ENCODE assay signal across 9 mouse cellular contexts in the genomic region with DNA sequence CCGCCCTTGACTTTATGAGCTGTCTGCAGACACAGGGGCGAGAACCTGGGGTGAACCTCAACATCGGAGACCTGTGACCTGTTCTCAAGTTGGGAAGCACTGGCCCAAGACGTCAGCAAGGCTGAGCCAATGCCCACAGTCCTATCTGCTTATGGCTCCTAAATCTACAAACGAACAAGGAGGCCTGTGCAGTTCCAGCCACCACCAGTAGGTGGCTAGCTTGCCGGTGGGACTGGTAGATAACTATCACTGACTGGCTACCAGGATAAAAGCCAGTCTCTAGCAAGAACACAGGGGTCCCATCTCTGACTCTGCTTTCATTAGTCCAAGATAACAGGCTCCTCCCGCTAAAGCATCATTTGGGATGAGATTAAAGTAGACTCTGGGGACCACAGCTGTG.
DNase-seq lines count a peak whose midpoint lies in the region; ATAC-seq and TF ChIP-seq lines count a peak whose summit lies in the region.
"Had no signal": no experiment of that assay in that cellular context is flagged by ENCODE, and none has a peak within 500 bp of the region (broad histone marks: within the 10 kb centered on the region; RNA-seq: fewer than 3 reads in every experiment).

No protein-coding gene starts in this region.

- H3K27ac ChIP-seq in forebrain, embryonic 11.5 days (ENCODE audit: low read depth, low read length) = no peak overlapping the region
- no peak overlapping the region for H3K27ac ChIP-seq in forebrain, embryonic 12.5 days
- no peak overlapping the region for H3K27ac ChIP-seq in left cerebral cortex, adult 2 months
- H3K27ac ChIP-seq in midbrain, embryonic 10.5 days (replicated peaks) = no peak overlapping the region
- no peak overlapping the region for H3K27ac ChIP-seq in spleen, adult 2 months (ENCODE audit: insufficient read depth, low read length)
- H3K27ac ChIP-seq: midbrain, embryonic 12.5 days had no signal

- H3K27me3 ChIP-seq in forebrain, embryonic 11.5 days (ENCODE audit: control insufficient read depth, insufficient read depth, low read length) = no peaks in the 10 kb centered on the region
- peaks cover 3% of the 10 kb centered on the region; the same call in 1 of the 2 replicates for H3K27me3 ChIP-seq in forebrain, embryonic 12.5 days
- H3K27me3 ChIP-seq in midbrain, embryonic 10.5 days (ENCODE audit: low read depth, poor library complexity, severe bottlenecking) = no peaks in the 10 kb centered on the region
- H3K27me3 ChIP-seq in spleen, adult 2 months (ENCODE audit: control insufficient read depth, insufficient read depth, low read length) = no peaks in the 10 kb centered on the region
- H3K27me3 ChIP-seq: midbrain, embryonic 12.5 days had no signal

- no peaks in the 10 kb centered on the region for H3K4me1 ChIP-seq in forebrain, embryonic 11.5 days (replicated peaks; ENCODE audit: control insufficient read depth, insufficient read depth, low read length)
- no peaks in the 10 kb centered on the region for H3K4me1 ChIP-seq in forebrain, embryonic 12.5 days
- peaks cover 4% of the 10 kb centered on the region for H3K4me1 ChIP-seq in midbrain, embryonic 10.5 days
- no peaks in the 10 kb centered on the region for H3K4me1 ChIP-seq in spleen, adult 2 months (ENCODE audit: control insufficient read depth, insufficient read depth, insufficient read length)
- H3K4me1 ChIP-seq: midbrain, embryonic 12.5 days had no signal

- WGBS in forebrain, embryonic 11.5 days = 19% methylated on average over 7 of the region's 7 CpGs
- 26% methylated on average over 7 of the region's 7 CpGs for WGBS in forebrain, embryonic 12.5 days
- 25% methylated on average over 7 of the region's 7 CpGs for WGBS in midbrain, embryonic 10.5 days
- 28% methylated on average over 7 of the region's 7 CpGs for WGBS in spleen, adult 2 months

- no peak overlapping the region for H3K4me3 ChIP-seq in forebrain, embryonic 11.5 days (ENCODE audit: low read depth, low read length)
- H3K4me3 ChIP-seq in forebrain, embryonic 12.5 days (replicated peaks) = no peak overlapping the region
- no peak overlapping the region for H3K4me3 ChIP-seq in left cerebral cortex, adult 2 months
- no peak overlapping the region for H3K4me3 ChIP-seq in midbrain, embryonic 10.5 days
- H3K4me3 ChIP-seq in spleen, adult 2 months (ENCODE audit: extremely low read depth, insufficient read depth, insufficient read length) = no peak overlapping the region
- H3K4me3 ChIP-seq: midbrain, embryonic 12.5 days had no signal

- no peak overlapping the region for H3K4me2 ChIP-seq in forebrain, embryonic 11.5 days (ENCODE audit: low read depth, low read length, severe bottlenecking)
- no peak overlapping the region for H3K4me2 ChIP-seq in forebrain, embryonic 12.5 days
- H3K4me2 ChIP-seq: midbrain, embryonic 12.5 days had no signal

- TF ChIP-seq POLR2A in spleen, adult 2 months (IDR thresholded peaks at IDR 0.05; ENCODE audit: low read depth, low read length) = no peak

- no peak; the same call in none of the 2 replicates for TF ChIP-seq CTCF in left cerebral cortex, adult 2 months (IDR thresholded peaks at IDR 0.05)
- peak; percentile 56; the same call in 1 of the 2 replicates for TF ChIP-seq CTCF in spleen, adult 2 months (IDR thresholded peaks at IDR 0.05; ENCODE audit: extremely low read depth, insufficient read depth, insufficient read length, insufficient replicate concordance)

- peak; percentile 87 for DNase-seq in forebrain, embryonic 11.5 days (ENCODE audit: low spot score)
- peak; percentile 70 for DNase-seq in adrenal gland, adult 2 months
- DNase-seq in embryo, embryonic 11.5 days (ENCODE audit: low read depth, low spot score) = peak; percentile 71
- peak; percentile 80 for DNase-seq in heart, postnatal 4 days
- peak; percentile 69 to 78 for DNase-seq in left cerebral cortex, adult 2 months (ENCODE audit: extremely low spot score in 1 of 2, low spot score in 2 of 2)
- peak; percentile 81 for DNase-seq in midbrain, embryonic 10.5 days (ENCODE audit: low spot score)
- DNase-seq in spleen, adult 2 months (ENCODE audit: low read depth in 1 of 2, low spot score in 2 of 2) = peak; percentile 12 to 54

- intact Hi-C loops in left cerebral cortex, adult 2 months (cut with DNase I) = loop anchor here (1.0 to 5.0 kb wide), 6 partner anchors 107 to 922 kb away; no protein-coding TSS in a partner anchor

- H3K36me3 ChIP-seq in forebrain, embryonic 11.5 days (ENCODE audit: control insufficient read depth, insufficient read depth, low read length) = no peaks in the 10 kb centered on the region
- no peaks in the 10 kb centered on the region for H3K36me3 ChIP-seq in forebrain, embryonic 12.5 days (replicated peaks)
- no peaks in the 10 kb centered on the region for H3K36me3 ChIP-seq in midbrain, embryonic 10.5 days
- no peaks in the 10 kb centered on the region for H3K36me3 ChIP-seq in spleen, adult 2 months (ENCODE audit: control insufficient read depth, insufficient read depth, low read length)
- H3K36me3 ChIP-seq: midbrain, embryonic 12.5 days had no signal

- ATAC-seq in forebrain, embryonic 11.5 days (replicated peaks; ENCODE audit: low FRiP score) = no peak
- no peak for ATAC-seq in forebrain, embryonic 12.5 days (ENCODE audit: low FRiP score)

- H3K9ac ChIP-seq in forebrain, embryonic 11.5 days (ENCODE audit: low read length) = no peak overlapping the region
- H3K9ac ChIP-seq in forebrain, embryonic 12.5 days = no peak overlapping the region
- H3K9ac ChIP-seq: midbrain, embryonic 12.5 days had no signal

- H3K9me3 ChIP-seq in forebrain, embryonic 11.5 days (ENCODE audit: control insufficient read depth, low read length) = no peaks in the 10 kb centered on the region
- no peaks in the 10 kb centered on the region for H3K9me3 ChIP-seq in forebrain, embryonic 12.5 days
- no peaks in the 10 kb centered on the region for H3K9me3 ChIP-seq in midbrain, embryonic 10.5 days (replicated peaks)
- H3K9me3 ChIP-seq: midbrain, embryonic 12.5 days had no signal

Comparison
In these comparisons a context has a peak if more than half of its experiments do, and no peak if none do; other contexts are left out.
1. DNase-seq: peak in every context shown above with its lines; median percentile 87 in forebrain, embryonic 11.5 days; 81 in midbrain, embryonic 10.5 days; 80 in heart, postnatal 4 days; 74 in left cerebral cortex, adult 2 months; 71 in embryo, embryonic 11.5 days; 70 in adrenal gland, adult 2 months; 33 in spleen, adult 2 months.